Mouse (Mus musculus): ENCODE data around the gene Camkmt. TPM values are rescaled to one million over a fixed set of nuclear protein-coding genes. Genes with fewer than 3 reads are reported as not detected.

Gene Camkmt
- polyA plus RNA-seq, 1 experiment from 2014 or later = 13.1 TPM

DNA sequence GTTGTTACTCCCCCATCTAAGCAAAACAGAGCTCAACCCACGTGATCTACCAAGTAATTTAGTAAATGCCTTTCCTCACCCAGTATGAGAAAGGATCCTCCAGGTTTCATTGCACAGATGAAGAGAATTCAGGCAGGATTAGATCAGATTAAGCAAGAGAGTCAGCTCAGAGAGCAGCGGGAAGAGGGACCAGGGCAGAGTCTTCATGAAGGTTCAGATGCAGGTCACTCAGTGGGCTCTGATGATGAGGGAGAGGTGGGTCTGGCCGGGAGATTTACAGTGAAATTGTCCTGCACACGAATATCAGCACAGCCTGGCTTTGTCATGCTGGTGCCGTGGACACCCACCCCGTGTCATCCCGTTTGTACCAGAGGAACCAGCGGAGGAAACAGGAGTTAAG lies 342.6 kb downstream of the Camkmt start:
- no peak overlapping the region for H3K4me3 ChIP-seq (ENCODE audit: low read length)
- 0 out of 2 replicates have a peak, but pooled peaks have one; percentile 35 for ATAC-seq (ENCODE audit: low FRiP score, low TSS enrichment)
- no peak overlapping the region for H3K27ac ChIP-seq (ENCODE audit: low read depth, low read length)
- H3K9ac ChIP-seq (ENCODE audit: low read depth, low read length) = no peak overlapping the region
- WGBS = 38% methylated on average over 8 of the region's 8 CpGs
- H3K36me3 ChIP-seq (ENCODE audit: control insufficient read depth, insufficient read depth, low read length) = no peaks in the 10 kb centered on the region
- no peaks in the 10 kb centered on the region for H3K9me3 ChIP-seq (ENCODE audit: control insufficient read depth, low read length)
- no peaks in the 10 kb centered on the region for H3K27me3 ChIP-seq (ENCODE audit: control insufficient read depth, insufficient read depth, low read length)
- no peak overlapping the region for H3K4me2 ChIP-seq (replicated peaks; ENCODE audit: low read depth, low read length)
- no peaks in the 10 kb centered on the region for H3K4me1 ChIP-seq (ENCODE audit: control insufficient read depth, insufficient read depth, low read length)

DNA sequence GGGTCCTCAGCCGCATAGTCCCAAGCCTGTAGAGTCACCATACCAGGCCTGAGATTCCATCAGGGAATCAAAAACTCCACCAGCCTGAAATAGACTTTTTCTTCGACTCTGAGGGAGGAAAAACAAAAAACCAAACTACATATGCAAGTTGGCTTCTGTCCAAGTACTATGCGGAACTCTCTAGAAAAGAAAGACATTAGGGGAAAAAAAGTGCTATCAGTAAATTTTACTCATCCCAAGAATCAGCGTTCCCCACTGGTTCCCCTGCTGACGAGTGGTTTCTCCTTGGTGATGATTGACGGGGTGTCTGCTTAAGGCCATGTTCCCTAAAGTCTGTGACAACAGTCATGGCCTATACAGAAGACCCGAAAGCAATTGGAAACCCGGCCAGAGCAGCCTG lies 352.7 kb downstream of the Camkmt start:
- Histone ChIP-seq H3K4me2 (replicated peaks; ENCODE audit: low read depth, low read length) (no peak overlapping the region), H3K4me1 (ENCODE audit: control insufficient read depth, insufficient read depth, low read length) (no peaks in the 10 kb centered on the region), H3K36me3 (ENCODE audit: control insufficient read depth, insufficient read depth, low read length) (no peaks in the 10 kb centered on the region), H3K27ac (ENCODE audit: low read depth, low read length) (no peak overlapping the region), H3K27me3 (ENCODE audit: control insufficient read depth, insufficient read depth, low read length) (no peaks in the 10 kb centered on the region), H3K9me3 (ENCODE audit: control insufficient read depth, low read length) (no peaks in the 10 kb centered on the region), H3K4me3 (ENCODE audit: low read length) (no peak overlapping the region), H3K9ac (ENCODE audit: low read depth, low read length) (no peak overlapping the region)
- 76% methylated on average over 8 of the region's 8 CpGs for WGBS
- ATAC-seq (ENCODE audit: low FRiP score, low TSS enrichment) = no peak

DNA sequence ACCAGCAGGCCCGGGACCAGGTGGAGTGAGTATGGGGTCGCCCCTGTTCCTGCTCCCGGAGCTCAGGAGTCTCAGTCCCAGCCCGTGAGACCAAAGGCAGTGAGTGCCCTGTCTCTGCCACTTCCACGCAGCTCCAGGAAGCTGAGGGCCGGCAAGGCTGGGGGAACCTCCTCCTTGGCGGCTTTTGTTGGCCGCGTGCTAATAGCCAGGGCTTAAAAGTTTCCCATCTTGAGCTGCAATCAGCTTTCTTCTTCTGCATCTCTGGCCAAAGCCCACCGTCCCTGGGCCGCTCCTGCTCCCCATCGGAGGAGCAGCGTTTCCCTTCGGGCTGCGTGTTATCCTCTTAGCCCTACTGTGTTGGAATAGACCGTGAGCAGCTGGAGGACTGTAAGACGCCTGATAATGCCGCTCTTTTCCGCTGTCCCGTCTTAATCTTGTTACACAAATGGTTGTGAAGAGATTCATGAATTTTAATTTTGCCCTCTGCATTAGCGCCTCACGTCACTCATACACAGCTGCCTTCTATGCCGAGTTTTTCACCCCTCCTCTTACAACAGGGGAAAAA lies 364.1 kb downstream of the Camkmt start:
- Histone ChIP-seq H3K4me1 (ENCODE audit: control insufficient read depth, insufficient read depth, low read length) (no peaks in the 10 kb centered on the region), H3K9me3 (ENCODE audit: control insufficient read depth, low read length) (no peaks in the 10 kb centered on the region), H3K36me3 (ENCODE audit: control insufficient read depth, insufficient read depth, low read length) (no peaks in the 10 kb centered on the region), H3K9ac (ENCODE audit: low read depth, low read length) (no peak overlapping the region), H3K27ac (ENCODE audit: low read depth, low read length) (no peak overlapping the region), H3K4me3 (ENCODE audit: low read length) (0 out of 2 replicates have a peak overlapping the region, but pooled peaks have one; percentile 2), H3K4me2 (replicated peaks; ENCODE audit: low read depth, low read length) (no peak overlapping the region), H3K27me3 (ENCODE audit: control insufficient read depth, insufficient read depth, low read length) (peaks cover 75% of the 10 kb centered on the region)
- no peak for ATAC-seq (ENCODE audit: low FRiP score, low TSS enrichment)
- 1% methylated on average over 23 of the region's 23 CpGs for WGBS

DNA sequence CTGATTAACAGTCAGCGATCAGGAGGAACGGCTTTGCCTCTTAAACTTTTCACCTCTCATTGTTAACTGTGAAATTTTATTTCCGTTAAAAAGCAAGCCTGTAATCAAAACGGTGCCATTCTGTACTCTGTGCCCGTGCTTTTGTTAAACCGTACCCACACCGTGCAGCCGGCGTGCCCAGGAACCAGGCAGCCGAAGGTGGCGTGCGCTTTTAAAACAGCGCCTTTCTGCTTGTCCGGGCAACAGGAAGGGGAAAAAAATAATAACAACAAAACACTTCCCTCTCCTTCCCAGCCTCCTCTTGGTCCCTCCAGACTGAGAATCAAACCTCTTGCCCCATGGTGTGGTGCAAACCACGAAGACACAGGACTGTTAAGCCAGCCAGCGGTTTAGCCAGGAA lies 364.7 kb downstream of the Camkmt start:
- Histone ChIP-seq H3K4me1 (ENCODE audit: control insufficient read depth, insufficient read depth, low read length) (no peaks in the 10 kb centered on the region), H3K36me3 (ENCODE audit: control insufficient read depth, insufficient read depth, low read length) (no peaks in the 10 kb centered on the region), H3K9ac (ENCODE audit: low read depth, low read length) (no peak overlapping the region), H3K27me3 (ENCODE audit: control insufficient read depth, insufficient read depth, low read length) (peaks cover 80% of the 10 kb centered on the region), H3K27ac (ENCODE audit: low read depth, low read length) (no peak overlapping the region), H3K4me2 (replicated peaks; ENCODE audit: low read depth, low read length) (no peak overlapping the region), H3K4me3 (ENCODE audit: low read length) (no peak overlapping the region), H3K9me3 (ENCODE audit: control insufficient read depth, low read length) (no peaks in the 10 kb centered on the region)
- WGBS = 2% methylated on average over 16 of the region's 16 CpGs
- no peak for ATAC-seq (ENCODE audit: low FRiP score, low TSS enrichment)

DNA sequence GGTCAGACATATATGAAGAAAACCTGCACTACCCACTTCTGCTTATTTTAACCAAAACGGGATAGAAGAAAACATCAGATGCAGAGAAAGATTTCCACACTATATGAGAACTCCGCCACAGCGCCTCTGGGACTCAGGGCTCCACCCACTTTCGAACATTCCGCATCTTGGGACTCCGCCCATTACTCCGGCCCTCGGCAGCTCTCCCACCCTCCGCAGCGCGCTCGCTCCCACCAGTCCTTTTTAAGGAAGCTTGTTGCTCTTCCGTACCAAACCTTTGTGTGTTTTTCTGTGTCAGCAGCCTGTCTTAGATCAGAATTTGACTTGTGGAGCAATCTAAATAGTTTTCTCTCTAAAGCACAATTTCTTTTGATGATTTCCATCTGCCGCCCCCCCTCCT lies 367.7 kb downstream of the Camkmt start:
- WGBS = 2% methylated on average over 14 of the region's 14 CpGs
- Histone ChIP-seq H3K4me3 (ENCODE audit: low read length) (no peak overlapping the region), H3K36me3 (ENCODE audit: control insufficient read depth, insufficient read depth, low read length) (no peaks in the 10 kb centered on the region), H3K27ac (ENCODE audit: low read depth, low read length) (no peak overlapping the region), H3K9me3 (ENCODE audit: control insufficient read depth, low read length) (no peaks in the 10 kb centered on the region), H3K4me2 (replicated peaks; ENCODE audit: low read depth, low read length) (no peak overlapping the region), H3K4me1 (ENCODE audit: control insufficient read depth, insufficient read depth, low read length) (no peaks in the 10 kb centered on the region), H3K9ac (ENCODE audit: low read depth, low read length) (no peak overlapping the region), H3K27me3 (ENCODE audit: control insufficient read depth, insufficient read depth, low read length) (peaks cover 100% of the 10 kb centered on the region)
- ATAC-seq (ENCODE audit: low FRiP score, low TSS enrichment) = no peak

DNA sequence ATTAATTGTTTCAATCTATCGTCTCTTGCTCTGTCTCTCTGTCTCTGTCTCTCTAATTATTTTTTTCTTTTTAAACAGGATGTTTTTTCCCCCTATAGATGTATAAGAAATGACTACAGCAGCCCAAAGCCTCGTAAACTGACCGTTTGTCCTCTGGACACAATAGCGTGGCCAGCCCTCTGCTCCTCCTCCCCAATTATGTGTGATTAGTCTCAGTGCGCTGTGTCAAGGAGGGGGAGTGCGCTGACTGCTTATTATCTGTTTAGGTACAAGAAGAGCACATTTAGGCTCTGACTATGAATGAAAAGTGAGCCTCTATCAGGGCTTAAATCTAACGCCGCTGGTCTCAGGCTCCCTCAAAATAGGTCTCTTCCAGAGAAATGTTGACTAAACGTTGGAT lies 368.2 kb downstream of the Camkmt start:
- no peak overlapping the region for H3K4me3 ChIP-seq (ENCODE audit: low read length)
- no peak overlapping the region for H3K27ac ChIP-seq (ENCODE audit: low read depth, low read length)
- no peak overlapping the region for H3K4me2 ChIP-seq (replicated peaks; ENCODE audit: low read depth, low read length)
- ATAC-seq (ENCODE audit: low FRiP score, low TSS enrichment) = no peak
- peaks cover 100% of the 10 kb centered on the region for H3K27me3 ChIP-seq (ENCODE audit: control insufficient read depth, insufficient read depth, low read length)
- WGBS = 3% methylated on average over 9 of the region's 9 CpGs
- no peaks in the 10 kb centered on the region for H3K36me3 ChIP-seq (ENCODE audit: control insufficient read depth, insufficient read depth, low read length)
- H3K9me3 ChIP-seq (ENCODE audit: control insufficient read depth, low read length) = no peaks in the 10 kb centered on the region
- H3K9ac ChIP-seq (ENCODE audit: low read depth, low read length) = no peak overlapping the region
- no peaks in the 10 kb centered on the region for H3K4me1 ChIP-seq (ENCODE audit: control insufficient read depth, insufficient read depth, low read length)

DNA sequence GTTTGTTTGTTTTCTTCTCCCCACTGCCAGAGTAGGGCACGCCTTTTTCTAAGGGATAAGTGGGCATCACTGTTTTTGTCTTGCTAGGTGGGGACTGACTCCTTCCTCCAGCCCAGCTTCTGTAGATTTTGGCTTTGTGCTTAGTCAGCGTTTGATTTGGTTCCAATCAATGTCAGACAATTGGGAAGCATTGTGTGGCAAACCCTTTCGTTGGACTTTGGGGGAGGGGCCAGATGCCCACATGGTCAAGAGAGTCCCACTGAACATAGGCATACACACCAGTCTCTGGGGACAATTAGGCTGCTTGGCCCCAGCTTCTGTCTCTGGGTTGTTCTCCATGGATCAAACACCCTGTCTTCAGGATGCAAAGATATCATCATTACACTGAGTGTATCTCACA lies 371.2 kb downstream of the Camkmt start:
- H3K4me3 ChIP-seq (ENCODE audit: low read length) = no peak overlapping the region
- H3K36me3 ChIP-seq (ENCODE audit: control insufficient read depth, insufficient read depth, low read length) = no peaks in the 10 kb centered on the region
- H3K27ac ChIP-seq (ENCODE audit: low read depth, low read length) = no peak overlapping the region
- no peaks in the 10 kb centered on the region for H3K4me1 ChIP-seq (ENCODE audit: control insufficient read depth, insufficient read depth, low read length)
- no peaks in the 10 kb centered on the region for H3K9me3 ChIP-seq (ENCODE audit: control insufficient read depth, low read length)
- WGBS = 38% methylated on average over 3 of the region's 3 CpGs
- no peak overlapping the region for H3K9ac ChIP-seq (ENCODE audit: low read depth, low read length)
- no peak overlapping the region for H3K4me2 ChIP-seq (replicated peaks; ENCODE audit: low read depth, low read length)
- ATAC-seq (ENCODE audit: low FRiP score, low TSS enrichment) = no peak
- peaks cover 100% of the 10 kb centered on the region for H3K27me3 ChIP-seq (ENCODE audit: control insufficient read depth, insufficient read depth, low read length)

DNA sequence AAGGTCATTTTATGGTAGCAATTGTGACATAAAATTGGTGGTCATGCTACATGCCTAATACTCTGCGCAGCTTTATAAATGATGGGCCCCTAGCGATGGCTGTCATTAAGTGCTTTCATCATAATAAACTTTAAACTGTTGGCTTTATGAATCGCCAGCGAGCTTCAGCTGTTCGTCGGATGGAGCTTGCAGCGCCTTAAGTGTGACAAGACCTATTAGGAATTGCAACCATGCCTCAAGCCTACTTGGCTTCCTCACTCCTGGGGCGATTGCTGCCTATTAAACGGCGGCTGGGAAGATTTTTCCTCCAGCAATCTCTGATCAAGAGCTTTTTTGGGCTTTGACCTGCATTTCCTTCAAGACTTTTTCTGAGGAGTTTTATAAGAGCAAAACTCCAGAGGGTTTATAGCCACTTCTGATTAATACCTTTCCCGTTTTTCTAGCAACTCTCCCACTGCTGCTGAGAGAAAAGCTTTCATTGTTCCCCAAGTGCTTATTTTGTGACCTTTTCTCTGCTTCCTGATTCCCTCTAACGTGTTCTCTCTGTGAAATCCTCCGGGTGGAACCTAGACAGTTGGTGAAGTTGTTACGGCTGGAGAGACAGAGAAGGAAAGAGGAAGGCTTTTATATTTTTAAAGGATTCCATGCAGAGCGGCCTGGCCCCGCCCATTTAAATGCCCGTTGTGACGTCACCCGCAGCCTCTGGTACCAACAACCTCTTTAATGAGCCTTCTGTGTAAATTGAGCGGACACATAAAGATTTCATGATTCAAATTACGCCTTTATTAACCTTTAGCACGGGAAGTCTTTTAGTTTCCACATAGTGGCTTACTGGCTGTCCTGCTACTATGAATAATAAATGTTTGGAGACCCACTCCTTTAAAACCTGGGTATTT lies 373.4 kb downstream of the Camkmt start:
- Histone ChIP-seq H3K4me1 (ENCODE audit: control insufficient read depth, insufficient read depth, low read length) (no peaks in the 10 kb centered on the region), H3K9ac (ENCODE audit: low read depth, low read length) (no peak overlapping the region), H3K4me2 (replicated peaks; ENCODE audit: low read depth, low read length) (no peak overlapping the region), H3K4me3 (ENCODE audit: low read length) (no peak overlapping the region), H3K27ac (ENCODE audit: low read depth, low read length) (no peak overlapping the region), H3K9me3 (ENCODE audit: control insufficient read depth, low read length) (no peaks in the 10 kb centered on the region), H3K36me3 (ENCODE audit: control insufficient read depth, insufficient read depth, low read length) (no peaks in the 10 kb centered on the region), H3K27me3 (ENCODE audit: control insufficient read depth, insufficient read depth, low read length) (peaks cover 98% of the 10 kb centered on the region)
- WGBS = 7% methylated on average over 22 of the region's 22 CpGs
- ATAC-seq (ENCODE audit: low FRiP score, low TSS enrichment) = no peak
